Mouse (Mus musculus) spleen, adult 2 months (tissue): ENCODE measurements around the gene Clk3. TPM values are rescaled to one million over a fixed set of nuclear protein-coding genes. Genes with fewer than 3 reads are reported as not detected.
A peak's percentile ranks its signal among the peaks of the same experiment; 100 is the strongest.

Experiments
- DNase-seq, 2 experiments: peaks; one replicate each; pipeline versions ENCODE4 v3.0.0 to v3.0.0-alpha.2; 2012 to 2021; ENCODE audit warnings: low spot score in 2 of 2, low read depth in 1 of 2
- H3K27ac ChIP-seq: fragments of 200-500 bp; 2 replicates; pipeline ENCODE4 v1.5.1; 2012; ENCODE audit warnings: low read length, inconsistent platforms; ENCODE audit not compliant: insufficient read depth
- H3K27me3 ChIP-seq: fragments of 200-500 bp; 2 replicates; pipeline ENCODE4 v1.6.1; 2012; ENCODE audit warnings: mild to moderate bottlenecking, moderate library complexity, low read length, inconsistent platforms; ENCODE audit not compliant: control insufficient read depth, insufficient read depth
- H3K36me3 ChIP-seq: fragments of 200-500 bp; 2 replicates; pipeline ENCODE4 v1.6.1; 2012; ENCODE audit warnings: mild to moderate bottlenecking, low read length, inconsistent platforms; ENCODE audit not compliant: control insufficient read depth, insufficient read depth
- H3K4me1 ChIP-seq: fragments of 200-500 bp; 2 replicates; pipeline ENCODE4 v1.6.1; 2011; ENCODE audit warnings: inconsistent platforms; ENCODE audit not compliant: control insufficient read depth, insufficient read depth, insufficient read length
- H3K4me3 ChIP-seq: fragments of 200-500 bp; 2 replicates; pipeline ENCODE4 v1.5.1; 2011; ENCODE audit warnings: mild to moderate bottlenecking, inconsistent platforms; ENCODE audit not compliant: insufficient read depth, insufficient read length; ENCODE audit errors: extremely low read depth
- CTCF ChIP-seq: fragments of 200-500 bp; IDR thresholded peaks from 2 replicates; pipeline ENCODE4 v1.5.1; 2011; ENCODE audit warnings: mild to moderate bottlenecking, inconsistent platforms; ENCODE audit not compliant: insufficient read depth, insufficient read length, insufficient replicate concordance; ENCODE audit errors: extremely low read depth
- POLR2A ChIP-seq: fragments of 200-500 bp; IDR thresholded peaks from 2 replicates; pipeline ENCODE4 v1.6.1; 2011; ENCODE audit warnings: low read depth, low read length, inconsistent platforms
- WGBS: fragments of 180-500 bp; shearing (Covaris S2); methylation state at CpG from one replicate; pipeline ENCODE4 v1.1.7; 2018; 5-methylcytosine and 5-hydroxymethylcytosine counted together
- polyA plus RNA-seq: library from polyadenylated mRNA; depleted of rRNA; stranded (reverse); fragments of >200 nt; gene quantifications from 2 replicates; pipeline ENCODE4 v1.2.3, GENCODE M21; 2012

Clk3 gene
- polyA plus RNA-seq, 1 experiment = 99.1 TPM

DNA sequence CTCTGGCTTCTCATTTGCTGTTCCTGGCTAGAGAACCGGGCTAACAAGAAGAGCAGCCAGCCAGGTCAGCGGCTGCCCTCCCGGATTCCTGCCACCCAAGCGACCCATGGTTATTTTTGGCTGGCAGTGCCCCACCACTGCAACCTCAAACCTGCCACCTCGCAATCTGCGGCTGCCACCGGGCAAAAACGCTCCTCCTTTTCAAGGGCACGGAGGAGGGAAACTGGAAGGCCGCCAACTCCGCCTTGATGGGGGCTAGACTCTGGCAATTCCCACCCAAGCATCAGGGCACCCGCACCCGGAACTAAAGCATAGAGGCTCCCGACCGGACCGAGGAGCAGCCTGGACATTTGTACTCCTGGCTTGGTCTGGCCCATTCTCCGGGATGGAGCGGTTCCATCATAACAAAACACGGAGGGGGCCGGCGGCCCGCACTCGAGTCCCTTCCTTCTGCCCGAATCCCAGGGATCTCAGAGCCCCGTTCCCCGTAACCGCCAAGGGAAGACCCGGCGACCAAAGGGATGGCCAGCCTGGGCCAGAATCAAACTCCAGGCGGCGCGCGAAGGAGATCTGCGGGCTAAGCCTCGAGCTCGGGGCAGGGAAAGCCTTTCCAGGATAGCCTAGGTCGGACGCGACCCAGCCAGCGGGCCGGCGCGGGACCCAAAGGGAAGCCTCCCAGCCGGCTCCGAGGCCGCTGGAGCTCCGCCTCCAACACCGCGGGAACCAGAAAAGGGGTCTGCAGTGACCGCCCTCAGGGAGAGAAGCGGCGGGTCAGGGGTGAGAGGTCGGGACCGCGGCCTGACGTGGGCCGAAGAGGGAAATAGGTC, 1.3 kb downstream of the Clk3 start:
- peaks cover 22% of the 10 kb centered on the region for H3K4me1 ChIP-seq
- H3K36me3 ChIP-seq = peaks cover 17% of the 10 kb centered on the region
- peak overlapping the region; percentile 98 for H3K4me3 ChIP-seq
- H3K27ac ChIP-seq = peak overlapping the region; percentile 98
- under 1% methylated on average over 57 of the region's 57 CpGs for WGBS
- TF ChIP-seq CTCF (no peak), POLR2A (no peak)
- no peaks in the 10 kb centered on the region for H3K27me3 ChIP-seq
- peak in 1 of 2 experiments; percentile 37 for DNase-seq

- Histone ChIP-seq H3K4me3 (peak overlapping the region; percentile 4; the same call in 1 of the 2 replicates), H3K36me3 (peaks cover 33% of the 10 kb centered on the region), H3K27ac (peak overlapping the region; percentile 12; the same call in 1 of the 2 replicates), H3K4me1 (peaks cover 22% of the 10 kb centered on the region), H3K27me3 (no peaks in the 10 kb centered on the region)
- DNase-seq = peak in 1 of 2 experiments; percentile 33
- WGBS = 15% methylated on average over 6 of the region's 6 CpGs
- no peak for TF ChIP-seq POLR2A
- peak; percentile 34; the same call in 1 of the 2 replicates for TF ChIP-seq CTCF
These were observed 3.1 kb downstream of the Clk3 start for GRCm38 (mm10) chr9:57762563-57762991.

GRCm38 (mm10) chr9:57761563-57762551, 3.8 kb downstream of the Clk3 start:
- 94% methylated on average over 13 of the region's 13 CpGs for WGBS
- peaks cover 36% of the 10 kb centered on the region for H3K36me3 ChIP-seq
- TF ChIP-seq POLR2A = no peak
- TF ChIP-seq CTCF = no peak
- H3K27me3 ChIP-seq = no peaks in the 10 kb centered on the region
- DNase-seq = no peak
- H3K27ac ChIP-seq = no peak overlapping the region
- H3K4me3 ChIP-seq = no peak overlapping the region
- peaks cover 22% of the 10 kb centered on the region for H3K4me1 ChIP-seq

DNA sequence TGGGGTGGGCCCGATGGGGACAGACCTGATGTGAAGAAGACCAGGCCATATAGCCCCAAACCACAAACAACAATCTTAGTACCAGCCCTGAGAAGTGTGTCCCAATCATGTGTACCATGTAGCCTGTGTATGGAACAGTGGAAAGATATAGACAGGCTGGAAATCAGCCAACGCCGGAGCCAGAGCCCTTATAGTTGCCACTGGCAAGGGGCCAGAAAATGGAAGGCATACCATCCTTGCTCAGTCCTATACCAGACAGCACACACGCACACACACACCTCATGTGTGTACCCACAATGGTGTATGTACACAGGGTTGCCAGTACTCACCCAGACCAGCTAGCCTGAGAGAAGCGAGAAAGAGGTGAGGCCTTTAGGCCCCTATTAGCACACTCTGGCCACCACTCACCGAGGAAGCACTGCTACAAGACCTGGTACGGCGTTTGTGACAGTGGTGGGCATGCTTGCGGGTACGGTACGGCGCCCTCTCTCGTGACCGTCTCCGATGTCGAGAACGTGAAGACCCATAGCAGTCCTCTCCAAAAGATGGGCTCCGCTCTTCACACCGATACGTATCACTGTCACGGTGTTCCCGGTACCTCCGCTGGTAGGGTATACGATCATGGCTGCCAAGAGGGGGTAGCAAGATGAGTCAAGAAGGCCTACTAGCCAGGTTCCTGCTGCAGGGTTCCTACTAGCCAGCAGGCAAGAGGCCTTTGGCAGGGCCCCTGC, 5.1 kb downstream of the Clk3 start:
- no peak for TF ChIP-seq CTCF
- TF ChIP-seq POLR2A = no peak
- no peak overlapping the region for H3K4me3 ChIP-seq
- H3K36me3 ChIP-seq = peaks cover 41% of the 10 kb centered on the region
- peaks cover 18% of the 10 kb centered on the region; the same call in 1 of the 2 replicates for H3K4me1 ChIP-seq
- DNase-seq = no peak
- no peaks in the 10 kb centered on the region for H3K27me3 ChIP-seq
- H3K27ac ChIP-seq = no peak overlapping the region
- 95% methylated on average over 24 of the region's 24 CpGs for WGBS

DNA sequence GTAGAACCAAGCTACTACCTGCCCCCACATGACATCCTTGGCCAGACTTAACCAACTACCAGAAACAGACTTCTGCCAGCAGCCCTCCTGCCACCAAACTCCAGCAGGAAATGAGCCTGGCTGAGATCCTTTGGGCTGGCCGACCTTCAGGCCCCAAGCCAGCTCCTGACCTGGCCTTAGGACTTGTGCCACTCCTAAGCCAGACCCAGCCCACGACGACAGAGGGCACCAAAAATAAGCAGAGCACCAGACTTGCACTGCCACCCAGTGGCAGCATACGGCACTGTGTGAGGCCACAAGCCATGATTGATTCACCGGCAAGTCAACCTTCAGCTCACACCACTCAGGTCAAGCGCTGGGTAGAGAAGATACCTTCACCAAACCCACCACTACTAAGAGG, 6.4 kb downstream of the Clk3 start:
- Histone ChIP-seq H3K4me3 (no peak overlapping the region), H3K27me3 (no peaks in the 10 kb centered on the region), H3K27ac (no peak overlapping the region), H3K4me1 (peaks cover 18% of the 10 kb centered on the region; the same call in 1 of the 2 replicates), H3K36me3 (peaks cover 53% of the 10 kb centered on the region)
- DNase-seq = peak; percentile 45 to 67
- WGBS = 13% methylated on average over 6 of the region's 6 CpGs
- peak; percentile 84; the same call in 1 of the 2 replicates for TF ChIP-seq CTCF
- TF ChIP-seq POLR2A = no peak

GRCm38 (mm10) chr9:57758528-57758927, 7.1 kb downstream of the Clk3 start:
- no peak for TF ChIP-seq CTCF
- TF ChIP-seq POLR2A = no peak
- H3K27me3 ChIP-seq = no peaks in the 10 kb centered on the region
- DNase-seq = no peak
- 95% methylated on average over 22 of the region's 22 CpGs for WGBS
- peaks cover 60% of the 10 kb centered on the region for H3K36me3 ChIP-seq
- H3K27ac ChIP-seq = no peak overlapping the region
- H3K4me3 ChIP-seq = no peak overlapping the region
- H3K4me1 ChIP-seq = peaks cover 12% of the 10 kb centered on the region; the same call in 1 of the 2 replicates
